Mouse (Mus musculus): ENCODE data around the gene Vmn2r32. TPM values are rescaled to one million over a fixed set of nuclear protein-coding genes. Genes with fewer than 3 reads are reported as not detected.
"Not testable (repeated sequence)": the region's sequence is repeated elsewhere in the genome, so short reads cannot be mapped to it uniquely, and the experiment has no call there.

Vmn2r32 gene
- not detected in 2 replicates for polyA plus RNA-seq (2012; rRNA removed)

- not testable (repeated sequence) for H3K4me3 ChIP-seq (ENCODE audit: extremely low read depth, insufficient read depth, insufficient read length); H3K36me3 ChIP-seq (ENCODE audit: control insufficient read depth, insufficient read depth, low read length); H3K27ac ChIP-seq (ENCODE audit: insufficient read depth, low read length); H3K27me3 ChIP-seq (ENCODE audit: control insufficient read depth, insufficient read depth, low read length); H3K4me1 ChIP-seq (ENCODE audit: control insufficient read depth, insufficient read depth, insufficient read length); DNase-seq (ENCODE audit: low read depth in 1 of 2, low spot score in 2 of 2)
- 46% methylated on average over 2 of the region's 2 CpGs for WGBS
These were observed at the start of gene Vmn2r32 for GRCm38 (mm10) chr7:7479918-7480317. Vmn2r32 (minus strand) TSS chr7:7480018.

Other genes with a start within 250 kb of the Vmn2r32 start
- not detected in 2 replicates for gene Vmn2r29, start 232.7 kb downstream of the Vmn2r32 start, polyA plus RNA-seq (2012; rRNA removed)
- 0.08 and 0.13 TPM in 2 replicates for gene Gm45844, start 201.7 kb downstream of the Vmn2r32 start, polyA plus RNA-seq (2012; rRNA removed)
- gene Clcn4, start 179.2 kb downstream of the Vmn2r32 start, polyA plus RNA-seq (2012; rRNA removed), result 16.3 and 17.2 TPM in 2 replicates
- gene Vmn2r30, start 142.4 kb downstream of the Vmn2r32 start, polyA plus RNA-seq (2012; rRNA removed), result not detected in 2 replicates
- not detected in 2 replicates for gene Gm45783, start 105.4 kb downstream of the Vmn2r32 start, polyA plus RNA-seq (2012; rRNA removed)
- gene Vmn2r31, start 80.3 kb downstream of the Vmn2r32 start, polyA plus RNA-seq (2012; rRNA removed), result not detected in 2 replicates
- gene Vmn2r33, start 86.8 kb upstream of the Vmn2r32 start, polyA plus RNA-seq (2012; rRNA removed), result not detected in 2 replicates
- not detected in 2 replicates for gene Vmn2r34, start 209.5 kb upstream of the Vmn2r32 start, polyA plus RNA-seq (2012; rRNA removed)

Data from spleen, adult 2 months (tissue).